Mouse (Mus musculus) lung, postnatal 36 days (tissue): ENCODE results near the gene Sema4g.

Experiments
- DNase-seq: peaks from one replicate; pipeline ENCODE4 v3.0.0; 2022; ENCODE audit warnings: mixed read lengths

Sema4g gene

GRCm38 (mm10) chr19:45005444-45005843 is 16.5 kb downstream of the Sema4g start, which contains the start of gene Twnk:
Gene Twnk, plus strand, starts transcription at chr19:45005663.
- peak; percentile 85 for DNase-seq

GRCm38 (mm10) chr19:45005957-45006712 is 17.2 kb downstream of the Sema4g start, which contains the start of gene Mrpl43:
Gene Mrpl43, minus strand, starts transcription at chr19:45006442.
- DNase-seq = peak; percentile 98

GRCm38 (mm10) chr19:45007021-45007420 is 18.1 kb downstream of the Sema4g start:
- no peak for DNase-seq

GRCm38 (mm10) chr19:45007425-45008191 is 18.7 kb downstream of the Sema4g start:
- no peak for DNase-seq

GRCm38 (mm10) chr19:45010646-45011045 is 21.7 kb downstream of the Sema4g start:
- no peak for DNase-seq

- DNase-seq = no peak
These were observed 23.3 kb downstream of the Sema4g start for GRCm38 (mm10) chr19:45012219-45012618.

GRCm38 (mm10) chr19:45012636-45013035 is 23.7 kb downstream of the Sema4g start:
- peak; percentile 65 for DNase-seq

- DNase-seq = peak; percentile 42
These were observed 24.8 kb downstream of the Sema4g start for GRCm38 (mm10) chr19:45013581-45014225.

- peak; percentile 54 for DNase-seq
These were observed 25.6 kb downstream of the Sema4g start, which contains the start of gene Lzts2 for GRCm38 (mm10) chr19:45014335-45014971. Gene Lzts2, plus strand, starts transcription at chr19:45014414.

GRCm38 (mm10) chr19:45014981-45015402 is 26.1 kb downstream of the Sema4g start:
- DNase-seq = peak; percentile 81

- peak; percentile 79 for DNase-seq
These were observed 26.8 kb downstream of the Sema4g start for GRCm38 (mm10) chr19:45015518-45016281.

- DNase-seq = peak; percentile 88
These were observed 27.7 kb downstream of the Sema4g start for GRCm38 (mm10) chr19:45016341-45017215.

GRCm38 (mm10) chr19:45017216-45017771 is 28.4 kb downstream of the Sema4g start:
- DNase-seq = peak; percentile 89

GRCm38 (mm10) chr19:45017909-45018308 is 29.0 kb downstream of the Sema4g start:
- peak; percentile 88 for DNase-seq

GRCm38 (mm10) chr19:45018351-45018831 is 29.5 kb downstream of the Sema4g start:
- DNase-seq = peak; percentile 42

- peak; percentile 73 for DNase-seq
These were observed 31.4 kb downstream of the Sema4g start for GRCm38 (mm10) chr19:45020348-45020747.

GRCm38 (mm10) chr19:45021362-45021761 is 32.5 kb downstream of the Sema4g start:
- no peak for DNase-seq

- DNase-seq = no peak
These were observed 35.1 kb downstream of the Sema4g start for GRCm38 (mm10) chr19:45023993-45024392.

- no peak for DNase-seq
These were observed 35.9 kb downstream of the Sema4g start for GRCm38 (mm10) chr19:45024775-45025174.

GRCm38 (mm10) chr19:45025937-45026568 is 37.2 kb downstream of the Sema4g start:
- DNase-seq = no peak
